Mouse (Mus musculus) liver, adult (tissue): ENCODE data around the gene Sorbs2.

Source experiments
- GATA4 ChIP-seq: IDR thresholded peaks from 2 replicates; pipeline ENCODE4 v1.6.1; 2014; ENCODE audit warnings: mild to moderate bottlenecking, low read length; ENCODE audit not compliant: insufficient replicate concordance

Sorbs2 gene

DNA sequence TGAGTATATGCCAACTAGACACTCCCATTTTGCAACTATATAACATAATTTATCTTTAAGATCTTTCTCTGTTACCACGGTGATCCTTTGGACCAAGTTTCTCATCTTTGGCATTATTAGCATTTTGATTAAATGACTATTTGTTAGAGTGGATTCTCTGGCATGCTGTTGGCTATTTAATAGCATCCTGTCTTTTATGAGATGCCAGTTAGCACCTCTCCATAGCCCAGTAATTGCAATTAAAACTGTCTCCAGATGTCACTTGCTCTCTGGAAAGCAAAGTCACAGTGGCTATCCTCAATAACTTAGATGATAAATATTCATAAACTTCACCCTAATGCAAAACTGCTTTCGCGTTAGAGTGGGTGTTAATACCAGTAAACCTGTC, 170.3 kb downstream of the Sorbs2 start:
- TF ChIP-seq GATA4 = no peak

DNA sequence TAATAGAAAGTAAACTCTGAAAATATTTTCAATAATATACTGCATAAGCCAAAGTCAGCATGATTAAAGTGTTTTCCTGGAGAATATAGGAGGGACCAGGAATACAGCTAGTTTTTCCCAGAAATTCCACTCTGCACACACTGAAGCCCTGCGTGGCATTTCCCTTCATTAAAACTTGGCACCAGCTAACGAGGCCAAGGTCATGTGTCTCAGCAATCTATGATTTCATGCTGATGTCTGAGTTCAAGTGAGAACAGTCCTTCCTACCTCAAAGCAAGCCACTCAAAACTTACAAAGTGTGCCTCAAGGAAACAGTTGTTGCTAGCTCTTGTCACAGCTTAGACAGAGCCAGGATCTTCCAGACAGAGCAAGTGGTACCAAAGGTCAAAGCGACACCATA, 173.6 kb downstream of the Sorbs2 start:
- TF ChIP-seq GATA4 = no peak

DNA sequence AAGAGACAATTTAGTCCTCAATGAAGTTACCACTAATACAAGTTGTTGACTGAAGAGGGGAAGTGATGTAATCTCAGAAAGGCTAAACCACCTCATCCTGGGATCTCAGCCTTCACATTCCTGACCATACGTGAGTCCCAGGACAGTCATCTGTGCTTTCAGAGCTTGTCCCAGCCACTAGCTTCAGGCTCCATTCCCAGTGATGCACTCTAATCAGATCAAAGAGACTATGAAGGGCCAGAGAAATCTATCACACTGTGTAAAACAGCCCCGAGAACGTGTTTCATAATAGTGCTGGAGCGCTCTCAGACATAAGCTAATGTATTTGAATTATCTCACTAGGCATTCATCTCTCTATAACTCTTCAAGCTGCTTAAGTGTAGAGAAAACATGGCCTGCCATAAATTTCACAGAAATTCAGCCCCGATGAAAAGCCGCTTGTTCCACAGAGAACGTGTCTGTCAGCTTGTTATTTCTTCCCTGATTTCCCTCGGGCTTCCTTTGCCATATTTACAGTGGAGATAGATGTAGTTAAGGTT, 175.3 kb downstream of the Sorbs2 start:
- no peak for TF ChIP-seq GATA4

DNA sequence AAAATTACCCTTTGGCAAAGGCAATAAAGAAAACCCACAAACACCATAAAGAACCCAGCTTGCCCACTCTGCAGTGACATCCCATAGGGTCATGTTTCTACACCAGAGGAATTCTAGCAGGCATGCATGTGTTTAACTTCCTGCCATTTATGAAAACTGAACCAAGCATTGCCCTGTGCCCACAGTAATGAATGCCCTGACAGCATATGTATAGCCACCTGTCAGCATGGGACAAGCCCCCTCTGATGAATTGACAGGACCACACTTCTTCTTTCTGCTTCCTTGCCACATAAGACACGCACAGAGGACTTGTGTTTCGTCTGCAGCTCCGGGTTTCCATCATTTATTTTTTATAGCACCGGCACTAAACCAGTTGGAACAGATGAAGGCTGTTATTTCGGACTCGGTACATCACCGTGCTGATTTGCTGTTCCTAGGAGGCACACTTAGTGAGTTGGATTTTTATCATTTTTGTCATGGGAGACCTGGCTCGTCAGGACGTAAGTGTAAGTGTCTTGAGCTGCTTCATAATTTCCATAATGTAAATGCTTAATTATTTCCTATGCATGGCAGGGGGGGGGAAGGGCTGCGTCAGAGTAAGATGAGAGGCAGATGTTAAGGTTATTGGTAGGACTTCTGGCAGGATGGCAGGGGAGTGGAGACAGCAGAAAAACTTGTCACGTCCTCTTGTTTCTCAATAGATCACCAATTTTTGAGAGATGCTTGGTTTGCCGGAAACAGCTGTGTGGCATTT, 180.5 kb downstream of the Sorbs2 start:
- no peak for TF ChIP-seq GATA4

DNA sequence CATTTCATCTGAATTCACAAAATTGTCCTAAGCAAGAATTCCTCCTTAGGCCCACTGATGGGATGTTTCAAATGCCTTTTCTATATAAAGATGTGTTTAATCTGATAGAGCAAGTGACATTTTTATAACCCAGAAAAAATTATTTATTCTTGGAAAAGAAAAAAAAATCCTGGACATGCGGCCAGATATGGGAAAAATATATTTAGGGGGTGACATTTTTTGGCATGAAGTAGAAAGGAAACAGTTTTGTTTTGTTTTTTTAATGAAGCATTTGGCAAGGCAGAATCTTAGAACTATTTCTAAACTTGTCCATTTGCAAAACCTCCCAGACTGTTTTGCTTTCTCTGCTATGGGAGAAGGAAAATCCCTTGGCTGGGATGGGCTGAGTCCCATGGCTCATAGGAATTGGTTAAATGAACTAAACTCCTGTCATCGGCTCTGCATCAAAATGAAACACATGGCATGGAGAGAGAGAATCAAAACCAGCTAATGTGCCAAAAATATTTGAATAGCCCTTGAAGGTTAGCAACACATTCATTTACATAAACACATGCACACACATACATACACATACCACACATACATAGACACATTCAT, 182.1 kb downstream of the Sorbs2 start:
- no peak for TF ChIP-seq GATA4

DNA sequence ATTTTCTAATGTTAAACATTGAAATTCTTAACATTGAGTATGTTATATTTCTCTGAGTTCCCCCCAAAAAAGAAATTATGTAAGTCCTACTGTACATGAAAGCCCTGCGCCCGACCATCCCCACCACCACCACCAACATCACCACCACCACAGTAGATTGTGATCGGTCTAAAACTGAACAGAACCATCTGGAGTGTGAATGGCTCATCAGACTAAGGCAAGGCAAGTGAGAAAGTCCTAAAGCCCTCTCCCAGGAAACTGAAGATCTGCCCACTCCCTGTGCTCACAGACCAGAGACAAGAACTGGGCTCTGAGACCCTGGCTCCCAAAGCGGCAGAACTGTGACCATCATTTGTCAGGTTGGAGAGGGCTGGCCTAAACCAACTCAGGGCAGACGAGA, 192.5 kb downstream of the Sorbs2 start:
- TF ChIP-seq GATA4 = no peak

DNA sequence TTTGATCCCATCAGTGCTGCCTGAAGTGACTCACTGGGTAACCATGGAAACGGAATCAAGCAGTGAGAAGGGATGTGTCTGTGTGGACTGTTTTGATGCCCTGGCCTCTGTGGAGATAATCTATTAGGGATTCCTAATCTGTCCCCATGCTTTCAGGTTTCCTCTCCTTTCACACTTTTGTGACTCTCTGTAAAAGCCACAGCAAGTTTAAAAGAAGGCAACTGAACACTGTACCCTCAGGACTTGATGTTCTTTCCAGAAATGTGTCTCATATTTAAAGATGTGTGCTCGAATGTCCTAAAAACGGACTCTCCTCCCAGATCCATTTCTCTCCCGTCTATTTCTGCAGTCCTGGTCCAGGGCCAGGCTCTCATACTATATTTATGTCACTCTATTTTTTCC, 196.1 kb downstream of the Sorbs2 start:
- no peak for TF ChIP-seq GATA4

DNA sequence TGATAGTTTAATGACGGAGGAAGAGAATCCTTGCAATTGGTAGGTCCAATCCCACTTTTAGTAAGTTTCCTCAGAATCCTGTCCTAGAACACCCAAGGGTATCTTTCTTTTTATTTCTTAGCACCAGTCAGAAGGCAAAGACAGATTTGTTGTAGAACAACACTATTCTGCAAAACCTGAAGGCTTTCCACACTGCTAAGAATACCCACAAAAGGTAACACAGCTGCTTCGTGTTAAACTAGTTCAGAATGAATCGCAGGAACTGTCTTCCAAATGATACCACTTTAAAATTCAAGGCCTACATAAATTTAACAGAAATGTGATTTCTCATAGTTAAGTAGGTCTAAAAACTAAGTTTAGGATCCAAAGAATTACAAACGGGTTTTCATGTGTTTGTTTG, 201.5 kb downstream of the Sorbs2 start:
- no peak for TF ChIP-seq GATA4

DNA sequence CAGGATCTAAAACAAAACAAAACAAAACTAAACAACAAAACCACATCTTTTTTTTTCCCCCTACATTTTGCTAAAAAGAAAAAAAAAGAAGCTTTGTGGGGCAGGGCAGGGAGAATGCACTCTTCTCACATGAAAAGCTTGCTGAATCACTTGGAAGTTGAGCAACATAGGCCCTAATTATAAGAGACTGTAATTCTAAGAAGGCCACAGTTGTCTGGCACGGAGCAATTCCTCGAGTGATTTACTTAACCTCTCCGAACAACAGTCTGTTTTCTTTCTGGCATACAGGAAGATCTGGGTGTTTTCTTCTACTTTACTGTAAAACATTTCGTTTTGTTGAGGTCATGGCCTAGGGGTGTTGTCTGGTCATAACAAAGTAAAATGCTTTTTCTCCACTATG, 202.1 kb downstream of the Sorbs2 start:
- no peak for TF ChIP-seq GATA4

DNA sequence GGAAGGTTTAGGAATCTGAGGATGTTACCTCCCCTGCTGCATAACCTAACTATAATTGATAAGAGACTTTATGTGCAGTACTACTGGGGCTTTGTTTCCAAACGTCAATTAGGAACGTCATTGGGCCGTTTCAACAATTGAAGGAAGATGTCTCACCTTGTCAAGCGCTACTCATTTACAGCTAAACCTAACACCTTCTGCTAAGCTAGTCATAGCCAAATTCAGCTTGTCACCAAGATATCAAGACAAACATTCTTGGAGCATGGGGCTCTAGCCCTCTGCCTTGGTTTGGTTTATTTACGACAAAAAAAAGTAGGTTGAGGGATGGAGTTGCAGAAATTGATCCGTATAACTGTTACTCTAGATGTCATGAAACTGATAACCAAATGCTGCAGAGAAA, 205.0 kb downstream of the Sorbs2 start:
- TF ChIP-seq GATA4 = no peak

DNA sequence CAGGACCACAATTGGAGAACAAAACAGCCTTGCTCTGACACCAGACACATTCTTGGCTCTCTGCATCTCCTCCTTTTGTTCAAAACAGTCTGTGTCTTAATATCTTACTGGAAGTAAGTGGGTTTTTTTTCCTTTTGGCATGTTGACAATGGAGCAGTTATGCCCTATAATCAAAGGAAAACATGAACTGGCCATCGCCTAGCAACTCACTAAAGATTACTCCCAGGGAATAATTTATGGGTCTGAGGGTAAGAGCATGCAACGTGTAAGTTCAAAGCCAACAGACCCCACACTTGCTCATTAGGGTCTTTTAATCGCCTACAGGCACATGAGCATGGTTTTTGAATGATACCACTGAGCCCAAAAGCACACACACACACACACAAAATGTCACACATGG, 207.2 kb downstream of the Sorbs2 start:
- TF ChIP-seq GATA4 = no peak

DNA sequence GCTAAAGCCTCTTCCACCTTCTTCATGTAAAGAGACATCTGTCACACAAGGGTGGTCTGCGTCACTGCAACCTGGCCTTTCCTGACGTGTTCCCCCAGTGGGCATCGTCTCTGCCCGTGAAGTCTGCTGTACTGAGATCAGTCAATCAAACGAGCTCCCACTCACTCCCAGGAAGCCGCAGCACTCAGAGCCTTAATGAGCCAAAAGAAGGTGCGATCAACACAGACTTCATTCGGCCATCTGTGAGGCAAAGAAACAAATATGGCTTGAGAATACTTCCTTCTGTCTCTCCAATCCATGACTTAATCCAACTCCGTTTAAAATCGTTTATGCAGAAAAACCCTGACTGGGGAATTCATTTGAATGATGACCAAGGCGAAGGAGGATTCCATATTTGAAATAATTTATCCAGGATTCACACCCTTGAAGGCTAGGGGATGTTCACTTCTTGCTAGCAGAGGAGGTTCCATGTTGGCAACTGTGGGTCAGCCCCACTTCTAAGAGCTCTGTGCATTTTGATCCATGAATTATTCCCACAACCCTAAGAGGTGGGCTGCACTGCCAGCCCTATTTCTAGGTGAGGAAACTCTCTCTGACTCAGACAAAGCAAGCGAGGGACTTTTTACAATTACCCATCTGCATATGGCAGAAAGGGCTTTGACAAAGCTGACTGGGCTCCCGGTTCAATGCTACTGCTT, 207.9 kb downstream of the Sorbs2 start:
- no peak for TF ChIP-seq GATA4

DNA sequence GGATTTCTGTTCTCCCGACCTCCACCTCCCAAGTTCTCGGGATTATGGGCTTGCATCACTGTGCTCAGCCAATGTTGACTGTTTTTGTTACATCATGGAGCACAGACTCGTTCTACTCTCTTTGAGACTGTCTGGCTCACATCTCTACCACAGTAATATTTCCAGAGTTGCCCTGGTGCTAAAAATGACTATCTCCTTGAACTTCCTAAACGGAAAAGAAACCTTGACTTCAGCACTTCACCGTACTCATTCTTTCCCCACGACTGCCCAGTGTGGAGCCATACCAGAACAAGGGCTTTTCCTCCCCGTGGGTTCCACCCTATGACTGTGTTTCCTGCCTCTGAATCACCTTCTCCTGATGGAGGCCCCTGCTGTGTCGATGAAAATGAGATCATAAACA, 212.2 kb downstream of the Sorbs2 start:
- TF ChIP-seq GATA4 = no peak

DNA sequence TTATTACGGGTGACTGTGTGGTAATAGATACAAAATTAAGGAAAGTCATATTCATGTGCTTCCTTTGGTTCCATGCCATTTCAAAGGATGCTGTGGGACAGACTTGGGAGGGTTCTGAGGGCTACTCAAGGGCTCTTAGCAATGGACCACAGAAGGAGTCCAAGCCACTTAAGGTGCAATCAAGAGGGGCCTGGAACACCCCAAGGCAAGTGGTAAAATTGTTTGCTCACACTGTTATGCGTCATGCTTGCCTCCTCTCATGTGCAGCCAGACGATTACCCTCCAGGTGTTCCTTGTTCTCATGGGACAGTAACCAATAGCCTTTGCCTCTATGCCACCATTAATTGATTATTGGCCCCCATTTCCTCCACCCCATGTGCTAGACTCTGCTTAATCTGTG, 216.6 kb downstream of the Sorbs2 start:
- no peak for TF ChIP-seq GATA4

DNA sequence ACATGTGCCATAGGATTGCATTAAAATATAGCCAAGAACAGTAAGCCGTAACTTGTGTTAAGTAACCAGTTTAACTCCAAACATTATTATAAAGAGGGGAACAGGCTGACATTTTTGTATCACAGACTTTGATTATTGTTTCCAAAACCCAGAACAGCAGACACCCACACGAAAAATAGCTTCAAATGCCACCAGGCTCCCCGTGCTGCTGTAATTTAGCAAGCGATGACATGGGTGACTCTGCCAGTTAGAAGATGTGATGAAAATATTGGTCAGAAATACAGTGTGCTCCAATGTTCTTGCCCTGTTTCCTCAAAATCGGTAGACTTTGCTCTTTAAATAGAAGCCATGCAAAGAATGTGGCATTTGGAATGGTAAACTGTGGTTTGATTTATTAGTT, 217.7 kb downstream of the Sorbs2 start:
- no peak for TF ChIP-seq GATA4

DNA sequence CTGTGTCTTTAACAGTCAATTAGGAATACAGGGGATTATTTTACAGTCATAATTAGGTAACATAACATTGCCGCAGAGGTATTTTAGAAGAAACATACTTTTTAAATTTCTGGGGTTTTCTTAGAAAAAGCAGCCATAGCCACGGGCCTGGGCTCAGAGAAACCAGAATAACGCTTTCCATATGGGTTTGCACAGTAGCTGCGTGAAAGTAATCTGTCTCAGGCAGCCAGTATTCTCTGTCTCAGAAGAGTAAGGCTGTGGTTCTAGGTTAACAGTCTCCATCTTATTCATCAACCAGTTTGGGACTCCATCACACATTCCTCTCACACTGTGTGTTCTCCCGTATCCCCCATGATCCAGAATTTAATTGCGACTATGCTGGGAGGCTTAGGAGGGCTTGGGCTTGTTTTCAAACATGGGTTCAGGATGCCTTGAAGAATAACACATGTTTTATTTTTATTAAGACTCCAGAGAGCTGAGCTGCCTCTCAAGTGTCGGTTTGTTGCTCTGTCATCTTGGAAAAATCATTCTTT, 222.3 kb downstream of the Sorbs2 start:
- no peak for TF ChIP-seq GATA4
